Mouse (Mus musculus): Measurements from ENCODE around the gene Fitm2.

DNA sequence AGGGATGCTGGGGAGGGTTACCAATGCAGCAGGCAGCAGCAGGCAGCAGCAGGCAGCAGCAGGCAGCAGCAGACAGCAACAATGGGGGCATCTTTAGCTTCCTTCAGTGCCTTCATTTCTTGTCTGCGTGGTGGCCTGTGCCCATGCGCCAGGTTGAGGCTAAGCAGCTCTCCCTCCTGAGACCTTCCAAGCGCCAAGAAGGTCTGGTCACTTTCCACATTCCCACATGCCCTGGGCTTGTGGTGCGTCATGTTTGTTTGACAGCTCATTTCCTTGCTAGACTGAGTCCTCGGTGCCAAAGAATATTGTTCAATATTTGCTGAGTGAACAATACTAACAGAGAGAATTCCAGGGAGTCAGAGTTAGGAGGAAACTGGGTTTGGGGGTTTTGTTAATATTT lies 21.5 kb upstream of the Fitm2 start:
- TF ChIP-seq CTCF (IDR thresholded peaks at IDR 0.05; ENCODE audit: borderline replicate concordance, control insufficient read depth, extremely low read depth, insufficient read depth, low read length, poor library complexity) (no peak), POLR2A (IDR thresholded peaks at IDR 0.05; ENCODE audit: control insufficient read depth, extremely low read depth, insufficient read depth, low read length, poor library complexity) (no peak)
